Mouse (Mus musculus) heart, postnatal 0 days (tissue): ENCODE data around the gene Tnpo2. TPM values are rescaled to one million over a fixed set of nuclear protein-coding genes. Genes with fewer than 3 reads are reported as not detected.

ENCODE experiments used
- ATAC-seq: fragments of 200-750 bp; cut with Nextera tagmentation; 2 replicates; pipeline ENCODE4 v1.8.0; 2017; ENCODE audit warnings: low read depth, moderate number of reproducible peaks, moderate library complexity; ENCODE audit not compliant: insufficient read depth
- DNase-seq: peaks from one replicate; pipeline ENCODE4 v3.0.0-alpha.2; 2016; ENCODE audit warnings: low spot score
- H3K27ac ChIP-seq: fragments of 300-500 bp; sonication (generic); 2 replicates; pipeline ENCODE4 v1.5.1; 2014; ENCODE audit warnings: low read depth, mild to moderate bottlenecking
- H3K27me3 ChIP-seq: fragments of 300-500 bp; sonication (generic); 2 replicates; pipeline ENCODE4 v1.6.1; 2014; ENCODE audit warnings: low read length, mixed read lengths; ENCODE audit not compliant: control insufficient read depth, insufficient read depth
- H3K36me3 ChIP-seq: fragments of 300-500 bp; sonication (generic); replicated peaks from 2 replicates; pipeline ENCODE4 v1.6.1; 2014; ENCODE audit warnings: low read length, mixed read lengths; ENCODE audit not compliant: control insufficient read depth, insufficient read depth
- H3K4me1 ChIP-seq: fragments of 300-500 bp; sonication (generic); 2 replicates; pipeline ENCODE4 v1.6.1; 2014; ENCODE audit warnings: antibody characterized with exemption; ENCODE audit not compliant: control insufficient read depth, insufficient read depth
- H3K4me2 ChIP-seq: fragments of 300-500 bp; sonication (generic); 2 replicates; pipeline ENCODE4 v1.6.1; 2014; ENCODE audit warnings: low read depth, mild to moderate bottlenecking, low read length, moderate library complexity
- H3K4me3 ChIP-seq: fragments of 300-500 bp; sonication (generic); 2 replicates; pipeline ENCODE4 v1.5.1; 2014; ENCODE audit warnings: low read depth, low read length
- H3K9ac ChIP-seq: fragments of 300-500 bp; sonication (generic); replicated peaks from 2 replicates; pipeline ENCODE4 v1.6.1; 2014; ENCODE audit warnings: low read depth, low read length, mixed read lengths
- H3K9me3 ChIP-seq: fragments of 300-500 bp; sonication (generic); replicated peaks from 2 replicates; pipeline ENCODE4 v1.6.1; 2016; ENCODE audit warnings: low read length; ENCODE audit not compliant: control insufficient read depth
- CTCF ChIP-seq: IDR thresholded peaks from 2 replicates; pipeline ENCODE4 v1.5.1; 2016; ENCODE audit warnings: antibody characterized with exemption, control low read depth, low read depth
- EP300 ChIP-seq: IDR thresholded peaks from 2 replicates; pipeline ENCODE4 v1.6.1; 2016; ENCODE audit warnings: antibody characterized with exemption, low read depth
- WGBS: fragments of 180-500 bp; shearing (Covaris S2); extraction: QIAGEN DNeasy Blood & Tissue Kit; methylation state at CpG from one replicate; pipeline ENCODE4 v1.1.7; 2014; 5-methylcytosine and 5-hydroxymethylcytosine counted together
- polyA plus RNA-seq: library from polyadenylated mRNA; unstranded; fragments of >200 nt; fragmentation: Nextera tagmentation; extraction: Ambion mirVana; gene quantifications from 2 replicates; pipeline ENCODE4 v1.2.1, GENCODE M21; 2015
- total RNA-seq: library from RNA; depleted of rRNA; stranded (reverse); fragments of >200 nt; gene quantifications from 2 replicates; pipeline ENCODE4 v1.2.3, GENCODE M21; 2014; ENCODE audit warnings: low replicate concordance

The Tnpo2 gene
- total and polyA plus RNA-seq, 2 experiments from 2014 or later, result 13.0 to 34.8 TPM

DNA sequence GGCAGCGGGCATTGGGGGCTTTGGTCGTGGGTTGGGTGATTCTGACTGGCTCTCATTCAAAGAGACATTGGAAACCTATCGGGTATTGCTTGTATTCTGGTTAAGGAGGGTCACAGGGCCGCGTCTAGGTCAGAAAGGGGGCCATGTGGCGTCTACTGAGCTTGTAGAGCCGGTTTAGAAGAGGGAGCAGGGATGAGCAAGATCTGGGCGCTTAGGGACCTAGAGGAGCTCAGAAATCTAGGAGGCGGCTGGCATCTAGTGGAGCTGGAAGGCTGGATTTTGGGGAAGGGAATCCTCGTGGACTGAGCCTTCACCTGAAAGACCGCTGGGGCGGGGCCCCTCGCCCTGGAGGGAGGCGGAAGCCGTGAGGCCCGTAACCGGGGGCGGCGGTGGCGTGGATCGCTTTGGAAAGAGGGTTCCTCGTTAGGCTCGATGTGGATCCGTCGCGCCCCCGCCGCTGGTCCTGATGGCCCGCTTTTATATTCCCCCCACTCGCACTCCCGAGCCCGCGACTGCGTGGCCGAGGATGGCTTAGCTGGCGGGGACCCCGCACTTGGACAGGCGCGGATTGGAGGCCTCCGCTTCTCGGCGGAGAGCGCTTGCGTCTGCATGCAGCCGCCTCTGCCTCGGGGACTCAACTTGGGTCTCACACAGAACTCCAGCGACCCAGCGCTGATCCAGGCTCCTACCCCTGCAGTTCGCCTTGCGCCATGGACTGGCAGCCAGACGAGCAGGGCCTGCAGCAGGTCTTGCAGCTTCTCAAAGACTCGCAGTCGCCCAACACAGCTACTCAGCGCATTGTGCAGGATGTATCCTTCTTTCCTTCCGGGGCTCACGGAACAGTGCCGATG lies 1.2 kb downstream of the Tnpo2 start:
- TF ChIP-seq CTCF (no peak), EP300 (no peak)
- ATAC-seq, result 0 out of 2 replicates have a peak, but pooled peaks have one; percentile 2
- Histone ChIP-seq H3K4me3 (peak overlapping the region; percentile 76), H3K4me2 (peak overlapping the region; percentile 97), H3K9me3 (no peaks in the 10 kb centered on the region), H3K27ac (peak overlapping the region; percentile 96), H3K36me3 (peaks cover 21% of the 10 kb centered on the region), H3K9ac (peak overlapping the region; percentile 94), H3K27me3 (no peaks in the 10 kb centered on the region), H3K4me1 (peaks cover 14% of the 10 kb centered on the region)
- WGBS, result under 1% methylated on average over 54 of the region's 57 CpGs
- no peak for DNase-seq

DNA sequence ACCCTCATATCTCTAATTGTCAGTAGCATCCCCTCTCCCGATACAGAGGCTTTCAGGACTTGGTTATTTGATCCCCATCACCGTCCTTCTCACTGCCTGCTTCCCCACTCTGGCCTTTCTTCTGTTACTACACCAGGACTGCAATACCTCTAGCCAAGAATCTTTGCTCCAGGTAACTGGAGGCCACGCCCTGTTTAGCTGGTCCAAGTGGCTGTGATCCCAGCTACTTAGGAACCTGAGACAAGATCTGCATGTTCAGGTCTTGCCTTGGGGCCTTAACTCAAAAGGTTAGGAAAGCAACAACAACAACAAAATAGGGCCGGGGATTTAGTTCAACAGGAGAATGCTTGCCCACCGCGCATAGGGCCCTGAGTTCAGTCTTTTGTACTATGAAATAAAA lies 6.9 kb downstream of the Tnpo2 start:
- Histone ChIP-seq H3K4me1 (peaks cover 3% of the 10 kb centered on the region; the same call in 1 of the 2 replicates), H3K4me2 (no peak overlapping the region), H3K4me3 (no peak overlapping the region), H3K9me3 (no peaks in the 10 kb centered on the region), H3K9ac (no peak overlapping the region), H3K36me3 (peaks cover 77% of the 10 kb centered on the region), H3K27me3 (no peaks in the 10 kb centered on the region), H3K27ac (no peak overlapping the region)
- WGBS, result 92% methylated on average over 6 of the region's 6 CpGs
- DNase-seq (no peak), ATAC-seq (no peak)
- TF ChIP-seq EP300 (no peak), CTCF (no peak)

DNA sequence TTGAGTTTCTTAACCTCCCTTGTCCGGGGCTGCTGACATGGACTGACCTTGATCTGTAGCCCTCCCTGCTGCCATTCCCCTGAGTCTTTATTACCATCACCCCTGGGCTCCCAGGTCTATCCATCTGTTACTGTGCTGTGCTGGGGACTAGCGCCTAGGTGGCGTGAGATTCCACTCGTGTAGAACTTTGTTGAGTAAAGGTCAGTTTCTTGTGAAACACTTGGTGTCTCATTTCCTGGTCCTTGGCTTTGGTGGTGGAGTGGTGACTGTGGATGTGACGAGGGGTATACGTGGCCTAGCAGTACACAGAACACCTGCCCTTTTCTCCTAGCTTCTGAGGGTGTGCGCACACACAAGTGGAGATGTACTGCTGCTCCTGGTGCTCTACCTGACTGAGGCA lies 20.7 kb downstream of the Tnpo2 start:
- Histone ChIP-seq H3K4me2 (no peak overlapping the region), H3K4me1 (no peaks in the 10 kb centered on the region), H3K27me3 (no peaks in the 10 kb centered on the region), H3K9me3 (no peaks in the 10 kb centered on the region), H3K9ac (no peak overlapping the region), H3K27ac (no peak overlapping the region), H3K36me3 (peaks cover 41% of the 10 kb centered on the region), H3K4me3 (no peak overlapping the region)
- TF ChIP-seq CTCF, result no peak
- TF ChIP-seq EP300, result no peak
- ATAC-seq (no peak), DNase-seq (no peak)
- WGBS, result 82% methylated on average over 7 of the region's 7 CpGs

DNA sequence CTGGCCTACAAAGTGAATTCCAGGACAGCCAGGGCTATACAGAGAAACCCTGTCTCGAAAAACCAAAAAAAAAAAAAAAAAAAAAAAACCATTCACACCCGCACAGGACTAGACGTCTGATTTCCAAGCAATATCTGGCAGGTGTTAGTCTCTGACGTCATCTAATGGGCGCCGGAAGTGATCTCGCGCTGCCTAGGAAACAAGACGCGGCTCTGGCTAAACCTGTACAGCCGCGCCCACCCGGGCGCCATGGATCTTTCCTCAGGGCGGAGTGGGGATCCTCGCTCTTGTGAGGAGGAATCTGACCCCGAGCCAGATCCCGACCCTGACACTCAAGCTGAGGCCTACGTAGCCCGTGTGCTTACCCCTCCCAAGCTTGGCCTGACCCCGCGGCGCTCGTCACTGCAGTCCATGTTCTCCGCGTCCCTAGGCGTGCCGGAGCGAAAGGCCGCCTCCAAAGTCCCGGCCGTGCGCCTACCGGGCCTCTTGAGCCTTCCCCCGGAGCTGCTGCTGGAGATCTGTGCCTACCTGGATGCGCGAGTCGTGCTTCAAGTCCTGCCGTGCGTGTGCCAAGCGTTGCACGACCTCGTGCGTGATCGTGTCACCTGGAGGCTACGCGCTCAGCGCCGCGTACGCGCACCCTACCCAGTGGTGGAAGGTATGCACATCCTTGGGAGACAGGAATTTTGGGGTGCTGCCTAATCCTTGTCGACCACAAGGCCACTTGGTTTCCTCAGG lies 23.3 kb downstream of the Tnpo2 start, which contains the start of gene Fbxw9:
TSS of gene Fbxw9 (plus strand) at position 177 of the 738 bp plus-strand sequence.
- Histone ChIP-seq H3K4me3 (peak within 1 kb of the TSS; percentile 96), H3K9ac (peak within 1 kb of the TSS; percentile 60), H3K9me3 (no peaks in the 10 kb centered on the region), H3K27me3 (no peaks in the 10 kb centered on the region), H3K36me3 (peaks cover 15% of the 10 kb centered on the region), H3K27ac (peak within 1 kb of the TSS; percentile 47; the same call in 1 of the 2 replicates), H3K4me2 (peak within 1 kb of the TSS; percentile 97), H3K4me1 (no peaks in the 10 kb centered on the region)
- DNase-seq, result peak; percentile 87
- TF ChIP-seq EP300 (0 out of 2 replicates have a peak, but pooled peaks have one; percentile 21), CTCF (no peak)
- ATAC-seq, result peak; percentile 93
- under 1% methylated on average over 51 of the region's 53 CpGs for WGBS

DNA sequence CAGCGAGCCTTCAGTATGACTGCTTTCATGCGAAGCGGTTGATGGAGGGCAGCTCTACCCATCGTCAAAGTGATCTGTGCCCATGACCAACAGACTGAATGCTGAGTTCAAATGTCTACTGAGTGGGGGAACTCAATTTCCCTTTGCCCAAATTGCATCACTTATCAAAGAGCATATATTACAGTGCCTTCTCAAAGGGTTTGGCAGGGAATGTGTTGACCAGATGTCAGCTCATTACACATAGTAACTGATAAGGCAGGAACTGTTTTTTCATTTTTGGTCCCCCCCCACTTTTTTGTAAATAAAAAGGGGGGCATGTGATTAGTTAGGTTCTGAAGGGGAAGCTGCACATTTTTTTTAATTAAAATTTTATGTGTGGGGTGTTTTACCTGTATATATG lies 25.9 kb downstream of the Tnpo2 start:
- no peak overlapping the region for H3K4me3 ChIP-seq
- ATAC-seq (no peak), DNase-seq (no peak)
- no peaks in the 10 kb centered on the region for H3K4me1 ChIP-seq
- TF ChIP-seq EP300 (no peak), CTCF (no peak)
- H3K9me3 ChIP-seq, result no peaks in the 10 kb centered on the region
- H3K9ac ChIP-seq, result no peak overlapping the region
- H3K27me3 ChIP-seq, result no peaks in the 10 kb centered on the region
- H3K36me3 ChIP-seq, result no peaks in the 10 kb centered on the region
- H3K4me2 ChIP-seq, result no peak overlapping the region
- WGBS, result 95% methylated on average over 4 of the region's 4 CpGs
- H3K27ac ChIP-seq, result no peak overlapping the region
